11 mouse cellular contexts compared by ENCODE assay signal in genomic region chr11:97572895-97573480, GRCm38 (mm10). TPM values are rescaled to one million over a fixed set of nuclear protein-coding genes. Genes with fewer than 3 reads are reported as not detected.
DNase-seq lines count a peak whose midpoint lies in the region; ATAC-seq and TF ChIP-seq lines count a peak whose summit lies in the region.
"Had no signal": no experiment of that assay in that cellular context is flagged by ENCODE, and none has a peak within 500 bp of the region (broad histone marks: within the 10 kb centered on the region; RNA-seq: fewer than 3 reads in every experiment).

No protein-coding gene starts in this region.

- no peaks in the 10 kb centered on the region for H3K36me3 ChIP-seq in forebrain, embryonic 10.5 days (replicated peaks)
- H3K36me3 ChIP-seq in hindbrain, postnatal 0 days (ENCODE audit: insufficient read depth, low read length), result no peaks in the 10 kb centered on the region
- H3K36me3 ChIP-seq: liver, embryonic 13.5 days had no signal

- WGBS in forebrain, embryonic 10.5 days, result 30% methylated on average over 7 of the region's 7 CpGs
- 5% methylated on average over 7 of the region's 7 CpGs for WGBS in hindbrain, postnatal 0 days

- peaks cover 98% of the 10 kb centered on the region for H3K27me3 ChIP-seq in forebrain, embryonic 10.5 days (ENCODE audit: poor library complexity, severe bottlenecking)
- no peaks in the 10 kb centered on the region for H3K27me3 ChIP-seq in hindbrain, postnatal 0 days (ENCODE audit: insufficient read depth, low read length)

- H3K9me3 ChIP-seq in forebrain, embryonic 10.5 days, result no peaks in the 10 kb centered on the region
- no peaks in the 10 kb centered on the region for H3K9me3 ChIP-seq in hindbrain, postnatal 0 days (ENCODE audit: low read length)
- H3K9me3 ChIP-seq: liver, embryonic 13.5 days had no signal

- peak overlapping the region; percentile 79 for H3K4me2 ChIP-seq in hindbrain, postnatal 0 days (ENCODE audit: low read depth, low read length)
- H3K4me2 ChIP-seq: liver, embryonic 13.5 days had no signal

- DNase-seq in right cerebral cortex, postnatal 10 days (ENCODE audit: low spot score in 2 of 2), result peak; percentile 64 to 68
- no peak for DNase-seq in right cerebral cortex, postnatal 25 days
- DNase-seq in forebrain, embryonic 10.5 days (ENCODE audit: extremely low spot score, low spot score), result no peak
- no peak for DNase-seq in hindbrain, postnatal 0 days (ENCODE audit: low spot score)
- DNase-seq in urinary bladder, postnatal 36 days (ENCODE audit: low spot score in 2 of 2), result no peak
- DNase-seq in Muller cell, postnatal 12 days (ENCODE audit: inconsistent ontology term), result no peak
- no peak for DNase-seq in adrenal gland, postnatal 10 days
- DNase-seq: heart, postnatal 4 days; liver, embryonic 13.5 days had no signal

- peak overlapping the region; percentile 69; the same call in 1 of the 2 replicates for H3K27ac ChIP-seq in forebrain, embryonic 10.5 days
- peak overlapping the region; percentile 96 for H3K27ac ChIP-seq in hindbrain, postnatal 0 days
- H3K27ac ChIP-seq: liver, embryonic 13.5 days had no signal

- no peak for TF ChIP-seq CTCF in hindbrain, postnatal 0 days (IDR thresholded peaks at IDR 0.05; ENCODE audit: low read depth)

- peaks cover 89% of the 10 kb centered on the region for H3K4me1 ChIP-seq in forebrain, embryonic 10.5 days
- H3K4me1 ChIP-seq in hindbrain, postnatal 0 days (ENCODE audit: insufficient read depth, low read length), result peaks cover 48% of the 10 kb centered on the region

- ATAC-seq in hindbrain, postnatal 0 days, result no peak

- H3K4me3 ChIP-seq in forebrain, embryonic 10.5 days, result peak overlapping the region; percentile 73
- peak overlapping the region; percentile 72 for H3K4me3 ChIP-seq in hindbrain, postnatal 0 days (ENCODE audit: low read length)
- H3K4me3 ChIP-seq: liver, embryonic 13.5 days had no signal

- peak overlapping the region; percentile 92 for H3K9ac ChIP-seq in hindbrain, postnatal 0 days (replicated peaks; ENCODE audit: low read length)
- H3K9ac ChIP-seq: liver, embryonic 13.5 days had no signal

RNA-seq across cellular contexts. Expression of gene Srcin1, which starts 3.0 kb away (rescaled TPM):
- 0.91 and 1.1 TPM in 2 replicates for polyA plus RNA-seq in forebrain, embryonic 10.5 days (2016; fragmentation: Nextera tagmentation; extraction: Ambion mirVana)
- 104 and 141 TPM in 2 replicates for total RNA-seq in hindbrain, postnatal 0 days (2014; rRNA removed)
- polyA plus RNA-seq in hindbrain, postnatal 0 days (2015; fragmentation: Nextera tagmentation; extraction: Ambion mirVana), result 14.3 and 14.7 TPM in 2 replicates
- 10 to 100 TPM in 1 of 2 experiments, 1 to 10 TPM in 1; 7.1 to 10.1 TPM for total RNA-seq in adrenal gland, postnatal 10 days (2021)
- total RNA-seq: common myeloid progenitor, adult 5-6 weeks had no signal
- polyA plus RNA-seq: liver, embryonic 13.5 days had no signal

RNA-seq across cellular contexts. Expression of gene Epop, which starts 56.5 kb away (rescaled TPM):
- polyA plus RNA-seq in forebrain, embryonic 10.5 days (2016; fragmentation: Nextera tagmentation; extraction: Ambion mirVana), result 11.4 and 11.6 TPM in 2 replicates
- 11.0 and 12.0 TPM in 2 replicates for total RNA-seq in hindbrain, postnatal 0 days (2014; rRNA removed)
- polyA plus RNA-seq in hindbrain, postnatal 0 days (2015; fragmentation: Nextera tagmentation; extraction: Ambion mirVana), result 2.3 and 2.4 TPM in 2 replicates
- total RNA-seq in adrenal gland, postnatal 10 days (2021), result 1 to 10 TPM; 3.5 to 5.1 TPM
- total RNA-seq: MEL had no signal

Comparison
In these comparisons a context has a peak if more than half of its experiments do, and no peak if none do; other contexts are left out.
1. DNase-seq: peak in right cerebral cortex, postnatal 10 days (2 of 2); none in right cerebral cortex, postnatal 25 days (single experiment), forebrain, embryonic 10.5 days (single experiment), hindbrain, postnatal 0 days (single experiment), urinary bladder, postnatal 36 days (0 of 2), Muller cell, postnatal 12 days (single experiment) and adrenal gland, postnatal 10 days (single experiment).